Mouse (Mus musculus) kidney, embryonic 15.5 days (tissue): ENCODE results near the gene Fam213b. TPM values are rescaled to one million over a fixed set of nuclear protein-coding genes. Genes with fewer than 3 reads are reported as not detected.

Experiments used
- ATAC-seq: fragments of 200-750 bp; cut with Nextera tagmentation; replicated peaks from 2 replicates; pipeline ENCODE4 v1.8.0; 2017; ENCODE audit warnings: moderate TSS enrichment; ENCODE audit not compliant: low FRiP score
- H3K27ac ChIP-seq: fragments of 300-500 bp; sonication (generic); 2 replicates; pipeline ENCODE4 v1.5.1; 2015; ENCODE audit warnings: mild to moderate bottlenecking, inconsistent platforms
- H3K27me3 ChIP-seq: fragments of 300-500 bp; sonication (generic); 2 replicates; pipeline ENCODE4 v1.6.1; 2015; ENCODE audit warnings: inconsistent platforms
- H3K36me3 ChIP-seq: fragments of 300-500 bp; sonication (generic); 2 replicates; pipeline ENCODE4 v1.6.1; 2015; ENCODE audit warnings: inconsistent platforms
- H3K4me1 ChIP-seq: fragments of 300-500 bp; sonication (generic); 2 replicates; pipeline ENCODE4 v1.6.1; 2015; ENCODE audit warnings: inconsistent platforms
- H3K4me2 ChIP-seq: fragments of 300-500 bp; sonication (generic); 2 replicates; pipeline ENCODE4 v1.6.1; 2015; ENCODE audit warnings: moderate library complexity, mild to moderate bottlenecking, inconsistent platforms
- H3K4me3 ChIP-seq: fragments of 300-500 bp; sonication (generic); replicated peaks from 2 replicates; pipeline ENCODE4 v1.5.1; 2015; ENCODE audit warnings: mild to moderate bottlenecking, inconsistent platforms
- H3K9ac ChIP-seq: fragments of 300-500 bp; sonication (generic); 2 replicates; pipeline ENCODE4 v1.6.1; 2015; ENCODE audit warnings: mild to moderate bottlenecking, inconsistent platforms
- H3K9me3 ChIP-seq: fragments of 300-500 bp; sonication (generic); replicated peaks from 2 replicates; pipeline ENCODE4 v1.6.1; 2016; ENCODE audit warnings: inconsistent platforms
- WGBS: fragments of 180-500 bp; shearing (Covaris S2); methylation state at CpG from one replicate; pipeline ENCODE4 v1.1.7; 2015; ENCODE audit warnings: mixed read lengths; 5-methylcytosine and 5-hydroxymethylcytosine counted together
- polyA plus RNA-seq: library from polyadenylated mRNA; unstranded; fragments of >200 nt; fragmentation: Nextera tagmentation; extraction: Ambion mirVana; gene quantifications from 2 replicates; pipeline ENCODE4 v1.2.1, GENCODE M21; 2015

The Fam213b gene
- polyA plus RNA-seq, result 34.1 and 40.6 TPM in 2 replicates

DNA sequence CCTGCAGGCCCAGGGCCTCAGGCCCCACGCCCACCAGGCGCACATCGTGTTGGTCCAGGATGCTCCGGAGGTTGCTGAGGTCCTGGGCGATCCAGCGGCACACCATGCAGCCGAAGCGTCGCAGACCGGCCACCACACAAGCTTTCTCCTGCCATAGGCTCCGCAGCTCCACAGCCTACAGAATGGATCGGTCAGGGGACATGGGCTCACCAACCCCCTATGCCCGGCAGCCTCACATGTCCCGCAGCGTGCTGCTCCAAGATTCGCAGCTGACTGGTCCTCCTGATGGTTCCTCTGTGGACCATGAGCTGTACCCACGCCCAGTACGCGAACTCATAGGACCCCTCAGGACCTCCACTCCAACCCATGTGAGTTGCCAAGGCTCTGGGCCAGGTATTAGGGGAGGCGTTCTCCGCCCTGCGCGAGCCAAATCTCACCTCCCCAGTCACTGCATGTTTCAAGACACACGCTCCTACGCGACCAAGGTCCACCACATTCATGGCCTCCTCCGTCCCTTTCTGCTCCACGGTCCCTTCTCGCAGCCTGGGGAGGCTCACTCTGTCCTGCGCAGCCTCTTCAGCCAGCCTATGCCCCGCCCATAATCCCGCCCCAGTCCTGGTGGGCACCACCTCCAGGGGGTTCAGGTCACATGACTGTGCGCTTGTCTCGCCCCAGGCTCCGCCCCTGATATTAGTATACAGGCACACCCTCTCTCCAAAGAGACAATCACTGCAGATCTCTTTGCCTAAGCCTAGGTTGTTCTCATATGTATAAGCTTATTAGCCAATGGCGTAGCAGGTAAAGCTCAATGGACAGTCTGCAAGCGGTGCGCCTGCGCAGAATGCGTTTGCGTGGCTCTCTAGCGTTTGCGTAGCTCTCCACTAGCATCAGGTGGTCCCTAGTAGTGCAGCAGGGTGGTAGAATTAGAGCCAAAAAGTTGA, at the start of gene Fam213b:
Fam213b (minus strand) TSS at position 630 of the 941 bp plus-strand sequence.
- 0 out of 2 replicates have a peak, but pooled peaks cover 2% of the 10 kb centered on the region for H3K27me3 ChIP-seq
- H3K9me3 ChIP-seq, result no peaks in the 10 kb centered on the region
- H3K4me3 ChIP-seq, result peak within 1 kb of the TSS; percentile 62
- peak within 1 kb of the TSS; percentile 95 for H3K4me2 ChIP-seq
- peak within 1 kb of the TSS; percentile 78 for H3K27ac ChIP-seq
- peak; percentile 97 for ATAC-seq
- no peaks in the 10 kb centered on the region for H3K36me3 ChIP-seq
- H3K4me1 ChIP-seq, result peaks cover 26% of the 10 kb centered on the region
- 2% methylated on average over 43 of the region's 43 CpGs for WGBS
- peak within 1 kb of the TSS; percentile 70 for H3K9ac ChIP-seq

DNA sequence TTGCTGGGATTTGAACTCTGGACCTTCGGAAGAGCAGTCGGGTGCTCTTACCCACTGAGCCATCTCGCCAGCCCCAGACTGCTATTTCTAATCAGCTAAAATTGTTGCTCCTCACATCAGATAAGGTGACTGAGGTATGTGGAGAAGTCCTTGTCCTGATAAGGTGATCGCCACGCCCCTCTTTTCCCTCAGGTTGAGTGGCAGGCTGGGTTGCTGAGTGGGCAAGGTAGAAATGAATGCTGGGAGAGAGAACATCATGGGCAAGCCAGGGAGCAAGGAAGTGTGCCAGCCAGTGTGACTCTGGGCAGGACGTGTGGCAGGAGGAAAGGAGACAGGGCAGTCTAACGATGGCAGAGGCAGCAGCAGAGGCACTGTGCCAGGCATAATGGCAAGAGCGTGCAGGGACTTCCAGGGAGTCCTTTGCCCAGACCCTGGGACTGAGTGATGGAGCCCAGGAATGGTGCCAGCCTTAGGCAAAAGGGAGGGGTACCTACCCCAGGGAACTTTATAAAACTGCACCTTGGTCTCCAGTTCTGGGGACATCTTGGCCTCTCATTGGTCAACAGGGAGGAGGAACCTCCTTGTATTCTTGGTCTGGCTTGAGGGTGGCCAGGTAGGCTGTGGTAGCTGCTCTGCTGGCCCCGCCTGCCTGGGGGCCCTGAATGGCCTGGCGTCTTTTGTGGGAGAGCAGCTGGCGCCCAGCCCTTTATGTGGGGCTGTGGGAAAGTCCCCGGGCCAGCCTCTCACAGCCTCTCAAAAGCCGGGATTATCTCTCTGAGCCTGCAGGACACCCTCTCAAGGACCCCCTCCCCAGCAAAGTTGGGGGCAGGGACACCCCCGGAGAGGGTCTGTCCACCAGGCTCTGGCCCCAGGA, 49.4 kb upstream of the Fam213b start:
- Histone ChIP-seq H3K27me3 (peaks cover 52% of the 10 kb centered on the region), H3K9ac (no peak overlapping the region), H3K27ac (no peak overlapping the region), H3K9me3 (no peaks in the 10 kb centered on the region), H3K4me3 (no peak overlapping the region), H3K4me1 (peaks cover 25% of the 10 kb centered on the region), H3K4me2 (no peak overlapping the region), H3K36me3 (no peaks in the 10 kb centered on the region)
- ATAC-seq, result no peak
- WGBS, result 52% methylated on average over 14 of the region's 14 CpGs

DNA sequence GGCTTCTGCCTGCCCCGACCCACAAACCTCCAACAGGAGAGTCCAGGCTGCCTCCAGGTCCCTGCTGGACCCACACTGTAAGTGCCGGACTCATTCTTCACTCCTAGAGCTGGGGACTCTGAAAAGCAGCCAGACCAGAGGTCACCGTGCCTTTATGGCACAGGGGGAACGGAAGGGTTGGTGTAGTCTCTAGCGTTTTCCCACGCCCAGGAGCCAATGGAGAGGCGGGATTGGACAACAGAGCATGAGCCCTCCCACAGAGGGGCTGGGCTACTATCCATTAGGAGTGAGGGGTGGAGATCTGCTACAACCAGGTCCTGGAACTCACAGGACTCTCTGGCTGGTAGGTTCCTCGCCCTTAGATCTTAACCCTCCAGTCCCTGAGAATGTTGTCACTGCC, 47.4 kb upstream of the Fam213b start:
- Histone ChIP-seq H3K27ac (peak overlapping the region; percentile 68), H3K36me3 (no peaks in the 10 kb centered on the region), H3K27me3 (peaks cover 35% of the 10 kb centered on the region), H3K4me2 (peak overlapping the region; percentile 66), H3K9me3 (no peaks in the 10 kb centered on the region), H3K4me1 (peaks cover 15% of the 10 kb centered on the region), H3K4me3 (peak overlapping the region; percentile 34), H3K9ac (no peak overlapping the region; the same call in 1 of the 2 replicates)
- peak; percentile 91 for ATAC-seq
- 1% methylated on average over 8 of the region's 8 CpGs for WGBS

DNA sequence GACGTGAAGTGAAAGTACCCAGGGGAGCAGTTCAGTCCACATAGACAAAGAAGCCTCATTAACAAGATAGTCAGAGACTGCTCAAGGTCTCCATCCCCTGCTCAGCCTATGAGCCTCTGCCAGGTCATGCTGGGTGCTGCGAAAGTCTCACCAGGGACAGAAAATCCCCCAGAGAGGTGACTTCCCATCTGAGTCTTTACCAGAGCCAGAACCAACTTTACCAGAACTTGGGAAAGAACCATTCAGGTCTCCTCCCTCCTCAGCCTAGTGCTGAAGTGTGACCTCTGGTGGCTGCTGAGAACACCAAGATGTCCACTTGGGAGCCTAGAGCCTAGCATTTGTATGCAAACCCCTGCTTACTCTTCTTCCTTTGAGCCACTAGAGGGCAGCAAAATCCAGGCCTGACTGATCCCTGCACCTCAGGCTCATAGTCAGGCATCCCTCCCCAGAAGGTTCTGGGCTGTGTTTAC, 45.2 kb upstream of the Fam213b start:
- no peak overlapping the region for H3K9ac ChIP-seq
- H3K9me3 ChIP-seq, result no peaks in the 10 kb centered on the region
- H3K4me1 ChIP-seq, result peaks cover 15% of the 10 kb centered on the region
- no peaks in the 10 kb centered on the region for H3K36me3 ChIP-seq
- WGBS, result 22% methylated on average over 2 of the region's 2 CpGs
- no peak overlapping the region for H3K4me2 ChIP-seq
- H3K27ac ChIP-seq, result no peak overlapping the region
- ATAC-seq, result peak; percentile 84
- no peak overlapping the region for H3K4me3 ChIP-seq
- peaks cover 15% of the 10 kb centered on the region for H3K27me3 ChIP-seq

DNA sequence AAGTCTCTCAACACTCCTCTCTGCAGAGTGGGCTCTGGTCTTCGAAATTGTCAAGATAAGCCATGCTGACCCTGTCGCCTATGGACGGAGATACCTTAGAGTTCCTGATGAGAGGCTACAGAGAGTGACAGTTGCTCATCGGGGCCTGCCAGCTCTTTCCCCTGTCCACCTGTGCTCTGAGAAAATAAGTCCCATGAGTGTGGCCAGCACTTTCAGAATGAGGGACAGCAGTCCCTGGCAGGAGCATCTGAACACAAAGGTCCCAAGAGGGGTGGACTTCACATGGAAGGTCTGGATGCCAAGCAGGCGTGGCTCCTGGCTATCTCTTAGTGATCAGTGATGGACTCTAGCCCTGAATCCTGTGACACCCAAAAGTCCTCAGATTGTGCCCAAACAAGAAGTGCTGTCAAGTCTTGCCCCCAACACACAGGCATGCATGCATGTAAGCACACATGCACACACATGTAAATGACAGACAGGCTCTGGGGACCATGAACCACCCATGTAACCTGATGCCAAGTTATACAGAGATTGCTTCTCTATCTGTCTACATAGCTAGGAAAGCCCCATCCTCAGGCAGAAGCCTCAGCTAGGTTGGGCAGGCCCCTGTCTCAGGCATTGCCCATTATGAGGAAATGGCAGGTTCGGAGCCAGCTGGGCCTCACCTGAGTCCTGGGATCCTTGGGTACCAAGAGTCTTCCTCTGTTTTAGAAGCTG, 44.5 kb upstream of the Fam213b start:
- peaks cover 8% of the 10 kb centered on the region for H3K27me3 ChIP-seq
- H3K4me2 ChIP-seq, result no peak overlapping the region
- WGBS, result 85% methylated on average over 6 of the region's 6 CpGs
- no peaks in the 10 kb centered on the region for H3K36me3 ChIP-seq
- no peak overlapping the region for H3K9ac ChIP-seq
- no peak overlapping the region for H3K27ac ChIP-seq
- peaks cover 11% of the 10 kb centered on the region for H3K4me1 ChIP-seq
- no peak for ATAC-seq
- H3K9me3 ChIP-seq, result no peaks in the 10 kb centered on the region
- no peak overlapping the region for H3K4me3 ChIP-seq

DNA sequence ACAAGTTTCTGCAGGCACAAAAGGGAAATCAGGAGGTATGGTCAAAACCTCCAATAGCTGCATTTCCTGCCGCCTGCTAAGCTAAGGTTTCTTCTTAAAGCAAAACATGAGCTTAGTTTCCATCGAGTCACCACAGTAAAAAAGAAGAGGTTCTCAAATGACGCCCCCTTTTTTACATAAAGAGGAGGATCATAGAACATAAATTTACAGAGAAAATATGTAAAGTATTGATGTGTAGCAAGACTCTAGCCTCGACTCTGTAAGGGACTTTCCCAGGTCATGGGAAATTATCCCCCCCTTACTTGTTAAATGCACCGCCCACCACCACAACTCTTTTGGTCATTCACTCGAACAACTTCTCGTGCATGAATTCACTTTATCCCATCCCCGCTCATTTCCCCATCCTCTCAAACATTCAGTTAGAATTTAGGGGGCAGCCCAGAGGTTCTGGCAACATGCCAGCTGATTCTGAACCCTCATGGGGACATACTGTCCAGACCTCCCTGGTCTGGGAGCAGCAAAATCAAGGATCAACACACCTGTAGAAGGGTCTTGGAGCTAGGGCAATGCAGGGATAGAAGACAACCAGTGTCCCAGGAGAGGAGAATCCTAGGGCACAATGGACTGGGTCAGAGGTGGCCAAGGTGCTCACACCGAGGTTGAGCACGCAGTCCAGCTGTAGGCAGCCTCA, 43.8 kb upstream of the Fam213b start:
- Histone ChIP-seq H3K9ac (no peak overlapping the region), H3K36me3 (no peaks in the 10 kb centered on the region), H3K4me1 (peaks cover 11% of the 10 kb centered on the region), H3K4me2 (no peak overlapping the region), H3K9me3 (no peaks in the 10 kb centered on the region), H3K27me3 (0 out of 2 replicates have a peak, but pooled peaks cover 3% of the 10 kb centered on the region), H3K27ac (no peak overlapping the region), H3K4me3 (no peak overlapping the region)
- WGBS, result 75% methylated on average over 10 of the region's 10 CpGs
- ATAC-seq, result no peak

DNA sequence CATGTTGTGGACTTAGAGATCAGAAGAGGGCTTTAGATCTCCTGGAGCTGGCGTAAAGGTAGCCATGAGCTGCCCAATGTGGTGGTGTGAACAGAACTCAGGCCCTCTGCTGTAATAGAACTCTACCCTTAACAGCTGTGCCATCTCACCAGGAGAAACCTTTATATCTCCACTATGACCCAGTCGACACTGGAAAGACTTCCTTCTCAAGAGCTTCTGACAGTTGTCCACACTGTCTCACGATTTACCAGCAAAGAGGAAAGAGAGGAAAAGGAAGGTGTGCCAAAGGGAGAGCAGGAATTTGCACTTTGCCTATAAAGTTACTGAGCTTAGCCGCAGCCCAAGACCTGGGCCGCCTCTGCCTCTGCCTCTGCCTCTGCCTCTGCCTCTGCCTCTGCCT, 42.9 kb upstream of the Fam213b start:
- Histone ChIP-seq H3K27me3 (0 out of 2 replicates have a peak, but pooled peaks cover 3% of the 10 kb centered on the region), H3K4me3 (no peak overlapping the region), H3K36me3 (no peaks in the 10 kb centered on the region), H3K9ac (no peak overlapping the region), H3K4me1 (peaks cover 11% of the 10 kb centered on the region), H3K27ac (no peak overlapping the region), H3K9me3 (no peaks in the 10 kb centered on the region), H3K4me2 (no peak overlapping the region)
- 86% methylated on average over 5 of the region's 5 CpGs for WGBS
- ATAC-seq, result no peak

DNA sequence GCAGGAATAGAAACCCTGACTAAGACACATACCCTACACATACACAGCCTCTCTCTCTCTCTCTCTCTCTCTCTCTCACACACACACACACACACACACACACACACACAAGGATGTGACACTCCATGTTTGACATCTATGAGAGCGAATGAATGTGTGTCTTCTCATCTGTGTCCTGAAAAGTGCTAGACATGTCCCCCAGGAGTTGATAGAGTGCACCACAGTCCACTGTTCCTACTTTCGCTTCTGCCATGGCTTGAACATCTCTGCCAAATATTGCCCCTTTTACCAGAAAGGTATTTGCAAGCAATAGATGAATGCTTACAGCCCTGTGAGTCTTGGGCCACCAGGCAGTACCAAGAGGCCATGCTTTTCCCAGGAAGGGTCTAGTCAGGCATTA, 41.2 kb upstream of the Fam213b start:
- no peak for ATAC-seq
- Histone ChIP-seq H3K4me3 (no peak overlapping the region), H3K4me2 (no peak overlapping the region), H3K9me3 (no peaks in the 10 kb centered on the region), H3K27me3 (0 out of 2 replicates have a peak, but pooled peaks cover 3% of the 10 kb centered on the region), H3K36me3 (no peaks in the 10 kb centered on the region), H3K4me1 (no peaks in the 10 kb centered on the region), H3K27ac (no peak overlapping the region), H3K9ac (no peak overlapping the region)
- WGBS, result 89% methylated on average over 2 of the region's 2 CpGs

DNA sequence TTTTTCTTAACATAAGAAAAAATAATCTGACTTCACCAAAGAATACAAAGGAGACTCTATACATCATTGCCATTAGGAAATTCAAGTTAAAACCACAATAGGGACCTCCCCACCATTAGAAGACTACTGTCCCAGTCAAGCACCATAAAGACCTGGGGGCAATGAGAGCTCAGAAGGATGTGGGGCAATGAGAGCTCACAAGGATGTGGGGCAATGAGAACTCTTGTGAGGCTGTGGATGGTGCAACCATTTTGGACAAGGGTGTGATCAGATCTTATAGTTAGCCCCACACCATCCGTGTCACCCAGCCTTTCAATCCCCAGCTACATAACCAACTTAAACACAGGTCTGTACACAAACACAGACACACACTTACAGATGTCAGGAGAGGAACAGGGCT, 38.8 kb upstream of the Fam213b start:
- Histone ChIP-seq H3K27me3 (peaks cover 3% of the 10 kb centered on the region; the same call in 1 of the 2 replicates), H3K36me3 (no peaks in the 10 kb centered on the region), H3K9me3 (no peaks in the 10 kb centered on the region), H3K4me3 (no peak overlapping the region), H3K4me2 (no peak overlapping the region), H3K4me1 (peaks cover 4% of the 10 kb centered on the region; the same call in 1 of the 2 replicates), H3K27ac (no peak overlapping the region), H3K9ac (no peak overlapping the region)
- ATAC-seq, result no peak
- 71% methylated on average over 1 of the region's 1 CpGs for WGBS

DNA sequence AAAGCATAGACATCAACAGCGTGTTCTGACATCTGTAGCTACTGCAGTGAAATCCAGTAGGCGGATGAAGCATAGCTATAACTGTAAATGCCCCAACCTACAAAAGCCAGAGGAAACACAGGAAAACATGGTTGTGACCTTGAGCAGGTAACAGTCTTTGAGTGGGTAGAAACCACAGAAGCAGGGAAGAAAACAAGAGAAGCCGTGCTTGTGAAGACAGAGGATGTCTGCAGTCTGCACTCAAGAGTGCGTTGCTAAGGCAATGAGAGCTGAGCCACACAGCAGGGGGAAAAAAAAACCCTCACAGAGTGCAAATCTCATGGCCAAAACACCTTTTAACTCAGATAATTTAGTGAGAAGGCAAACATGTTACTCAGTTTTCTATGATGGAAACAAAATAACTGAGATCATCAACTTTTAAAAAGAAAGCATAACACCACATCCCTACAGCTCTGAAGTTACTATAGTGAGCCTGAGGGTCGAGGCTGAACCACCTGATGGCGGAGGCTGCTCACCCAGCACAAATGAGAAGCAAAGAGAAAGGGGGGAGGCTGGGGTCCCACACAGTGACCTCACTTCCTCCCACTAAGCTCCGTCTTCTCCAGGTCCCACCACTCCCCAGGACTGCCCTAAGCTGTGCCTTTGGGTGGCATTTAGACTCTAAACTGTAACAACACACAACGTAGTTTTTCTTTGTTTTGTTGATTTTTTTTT, 37.8 kb upstream of the Fam213b start:
- Histone ChIP-seq H3K9ac (no peak overlapping the region), H3K36me3 (no peaks in the 10 kb centered on the region), H3K27me3 (peaks cover 1% of the 10 kb centered on the region; the same call in 1 of the 2 replicates), H3K4me1 (peaks cover 4% of the 10 kb centered on the region; the same call in 1 of the 2 replicates), H3K4me2 (no peak overlapping the region), H3K4me3 (no peak overlapping the region), H3K27ac (no peak overlapping the region), H3K9me3 (no peaks in the 10 kb centered on the region)
- WGBS, result 62% methylated on average over 8 of the region's 8 CpGs
- ATAC-seq, result no peak
